Mouse (Mus musculus): ENCODE data around the gene Pigs.

DNA sequence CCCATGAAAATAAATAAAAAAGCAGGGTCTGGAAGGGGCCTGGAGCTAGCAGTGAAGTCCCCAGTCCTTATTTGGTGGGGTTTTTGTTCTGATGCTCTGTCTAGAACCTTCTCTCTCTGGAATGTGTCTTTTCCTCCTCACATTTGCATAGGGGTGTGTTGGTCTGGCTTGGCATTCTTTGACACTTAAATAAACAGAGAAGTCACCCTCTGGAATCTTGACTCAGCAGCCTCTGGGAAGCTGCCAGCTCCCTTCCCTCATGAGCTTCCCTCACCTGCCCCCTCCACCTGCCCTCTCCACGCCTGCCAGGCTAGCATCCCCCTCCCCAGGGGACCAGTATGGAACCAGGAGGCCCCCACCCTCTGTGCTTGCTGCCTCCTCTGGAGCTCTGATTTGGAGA, 42.2 kb downstream of the Pigs start:
- TF ChIP-seq CTCF (conservative IDR thresholded peaks at IDR 0.05; ENCODE audit: low read length) (no peak), NANOG (IDR thresholded peaks at IDR 0.05; ENCODE audit: borderline replicate concordance, low read length) (no peak)

All from E14TG2a.4 (cell line).